Mouse (Mus musculus) lung, embryonic 14.5 days (tissue): ENCODE measurements around the gene Smarcd1. TPM values are rescaled to one million over a fixed set of nuclear protein-coding genes. Genes with fewer than 3 reads are reported as not detected.
A peak's percentile ranks its signal among the peaks of the same experiment; 100 is the strongest.

Source experiments
- ATAC-seq: fragments of 200-750 bp; cut with Nextera tagmentation; 2 replicates; pipeline ENCODE4 v1.8.0; 2017; ENCODE audit warnings: mild to moderate bottlenecking, moderate TSS enrichment, moderate library complexity; ENCODE audit not compliant: insufficient read depth
- DNase-seq: peaks from one replicate; pipeline ENCODE4 v3.0.0-alpha.2; 2015
- H3K27ac ChIP-seq: fragments of 300-500 bp; sonication (generic); 2 replicates; pipeline ENCODE4 v1.5.1; 2014; ENCODE audit warnings: low read depth, mild to moderate bottlenecking, moderate library complexity
- H3K27me3 ChIP-seq: fragments of 300-500 bp; sonication (generic); 2 replicates; pipeline ENCODE4 v1.6.1; 2014; ENCODE audit warnings: low read length, control low read depth; ENCODE audit not compliant: insufficient read depth
- H3K36me3 ChIP-seq: fragments of 300-500 bp; sonication (generic); 2 replicates; pipeline ENCODE4 v1.6.1; 2014; ENCODE audit warnings: control low read depth; ENCODE audit not compliant: insufficient read depth
- H3K4me1 ChIP-seq: fragments of 300-500 bp; sonication (generic); 2 replicates; pipeline ENCODE4 v1.6.1; 2014; ENCODE audit warnings: antibody characterized with exemption, control low read depth; ENCODE audit not compliant: insufficient read depth
- H3K4me2 ChIP-seq: fragments of 300-500 bp; sonication (generic); 2 replicates; pipeline ENCODE4 v1.6.1; 2014; ENCODE audit warnings: mild to moderate bottlenecking
- H3K4me3 ChIP-seq: fragments of 300-500 bp; sonication (generic); 2 replicates; pipeline ENCODE4 v1.5.1; 2014; ENCODE audit warnings: low read depth, low read length
- H3K9ac ChIP-seq: fragments of 300-500 bp; sonication (generic); 2 replicates; pipeline ENCODE4 v1.6.1; 2014
- H3K9me3 ChIP-seq: fragments of 300-500 bp; sonication (generic); 2 replicates; pipeline ENCODE4 v1.6.1; 2016; ENCODE audit warnings: low read depth, low read length, control low read depth
- CTCF ChIP-seq: IDR thresholded peaks from 2 replicates; pipeline ENCODE4 v1.5.1; 2016; ENCODE audit warnings: antibody characterized with exemption, low read depth
- WGBS: fragments of 180-500 bp; shearing (Covaris S2); extraction: QIAGEN DNeasy Blood & Tissue Kit; methylation state at CpG from one replicate; pipeline ENCODE4 v1.1.7; 2014; 5-methylcytosine and 5-hydroxymethylcytosine counted together
- polyA plus RNA-seq: library from polyadenylated mRNA; unstranded; fragments of >200 nt; fragmentation: Nextera tagmentation; extraction: Ambion mirVana; gene quantifications from 2 replicates; pipeline ENCODE4 v1.2.1, GENCODE M21; 2014

The Smarcd1 gene
- polyA plus RNA-seq, 1 experiment from 2014 or later = 63.5 TPM

GRCm38 (mm10) chr15:99663964-99664599 lies 37.8 kb upstream of the Smarcd1 start:
- no peak for TF ChIP-seq CTCF
- Histone ChIP-seq H3K4me1 (0 out of 2 replicates have a peak, but pooled peaks cover 3% of the 10 kb centered on the region), H3K4me3 (peak overlapping the region; percentile 36), H3K27ac (no peak overlapping the region; the same call in 1 of the 2 replicates), H3K27me3 (peaks cover 23% of the 10 kb centered on the region; the same call in 1 of the 2 replicates), H3K4me2 (peak overlapping the region; percentile 78), H3K9ac (peak overlapping the region; percentile 27; the same call in 1 of the 2 replicates), H3K9me3 (no peaks in the 10 kb centered on the region), H3K36me3 (no peaks in the 10 kb centered on the region)
- DNase-seq = no peak
- WGBS = 3% methylated on average over 17 of the region's 17 CpGs
- no peak for ATAC-seq

GRCm38 (mm10) chr15:99664600-99665451 lies 37.1 kb upstream of the Smarcd1 start:
- H3K27ac ChIP-seq = no peak overlapping the region; the same call in 1 of the 2 replicates
- H3K9ac ChIP-seq = peak overlapping the region; percentile 27; the same call in 1 of the 2 replicates
- peak; percentile 88 for ATAC-seq
- TF ChIP-seq CTCF = no peak
- WGBS = under 1% methylated on average over 52 of the region's 52 CpGs
- H3K4me2 ChIP-seq = peak overlapping the region; percentile 78
- H3K9me3 ChIP-seq = no peaks in the 10 kb centered on the region
- H3K27me3 ChIP-seq = peaks cover 30% of the 10 kb centered on the region
- peak; percentile 85 for DNase-seq
- no peaks in the 10 kb centered on the region for H3K36me3 ChIP-seq
- 0 out of 2 replicates have a peak, but pooled peaks cover 3% of the 10 kb centered on the region for H3K4me1 ChIP-seq
- H3K4me3 ChIP-seq = peak overlapping the region; percentile 36

- Histone ChIP-seq H3K4me2 (no peak overlapping the region), H3K27ac (no peak overlapping the region), H3K9ac (no peak overlapping the region), H3K9me3 (no peaks in the 10 kb centered on the region), H3K4me3 (no peak overlapping the region), H3K4me1 (0 out of 2 replicates have a peak, but pooled peaks cover 5% of the 10 kb centered on the region), H3K36me3 (no peaks in the 10 kb centered on the region), H3K27me3 (peaks cover 55% of the 10 kb centered on the region)
- DNase-seq (no peak), ATAC-seq (no peak)
- TF ChIP-seq CTCF = no peak
- WGBS = 98% methylated on average over 2 of the region's 2 CpGs
Observed at GRCm38 (mm10) chr15:99667544-99667943, 34.4 kb upstream of the Smarcd1 start.

- Histone ChIP-seq H3K9ac (no peak overlapping the region), H3K4me2 (no peak overlapping the region), H3K27ac (no peak overlapping the region), H3K4me3 (no peak overlapping the region), H3K36me3 (no peaks in the 10 kb centered on the region), H3K27me3 (peaks cover 64% of the 10 kb centered on the region), H3K9me3 (no peaks in the 10 kb centered on the region), H3K4me1 (0 out of 2 replicates have a peak, but pooled peaks cover 5% of the 10 kb centered on the region)
- ATAC-seq (no peak), DNase-seq (peak; percentile 91)
- TF ChIP-seq CTCF = peak; percentile 99
- 2% methylated on average over 12 of the region's 12 CpGs for WGBS
Observed at GRCm38 (mm10) chr15:99668881-99669280, 33.0 kb upstream of the Smarcd1 start.

- Histone ChIP-seq H3K27me3 (peaks cover 63% of the 10 kb centered on the region), H3K36me3 (no peaks in the 10 kb centered on the region), H3K4me3 (no peak overlapping the region), H3K27ac (no peak overlapping the region), H3K4me1 (0 out of 2 replicates have a peak, but pooled peaks cover 3% of the 10 kb centered on the region), H3K9ac (no peak overlapping the region), H3K9me3 (no peaks in the 10 kb centered on the region), H3K4me2 (no peak overlapping the region)
- WGBS = 0% methylated on average over 1 of the region's 1 CpGs
- DNase-seq (no peak), ATAC-seq (no peak)
- TF ChIP-seq CTCF = no peak
Observed at GRCm38 (mm10) chr15:99669392-99669791, 32.5 kb upstream of the Smarcd1 start.

GRCm38 (mm10) chr15:99670154-99670821 lies 31.6 kb upstream of the Smarcd1 start, which contains the start of gene Asic1:
Gene Asic1 (plus strand): TSS chr15:99670368.
- H3K9ac ChIP-seq = peak within 1 kb of the TSS; percentile 41

More at GRCm38 (mm10) chr15:99670154-99670821, 31.6 kb upstream of the Smarcd1 start, which contains the start of gene Asic1:
- peak; percentile 69 for ATAC-seq
- Histone ChIP-seq H3K4me1 (0 out of 2 replicates have a peak, but pooled peaks cover 2% of the 10 kb centered on the region), H3K27me3 (peaks cover 58% of the 10 kb centered on the region), H3K9me3 (no peaks in the 10 kb centered on the region), H3K36me3 (no peaks in the 10 kb centered on the region), H3K4me3 (peak within 1 kb of the TSS; percentile 47), H3K4me2 (peak within 1 kb of the TSS; percentile 94), H3K27ac (no peak within 1 kb of the TSS)
- WGBS = under 1% methylated on average over 70 of the region's 74 CpGs
- TF ChIP-seq CTCF = no peak
- peak; percentile 81 for DNase-seq
